Mouse (Mus musculus) MEL (cell line): ENCODE results near the gene Sipa1l3. TPM values are rescaled to one million over a fixed set of nuclear protein-coding genes. Genes with fewer than 3 reads are reported as not detected.

Experiments used
- DNase-seq: peaks from one replicate; pipeline ENCODE4 v3.0.0; 2011; ENCODE audit warnings: low read depth, low spot score
- H3K27ac ChIP-seq: 2 replicates; pipeline ENCODE4 v1.5.1; 2012; ENCODE audit warnings: low read depth, mild to moderate bottlenecking, control low read depth, low read length, moderate library complexity; ENCODE audit not compliant: control insufficient read depth
- H3K27me3 ChIP-seq, 2 experiments: fragments of 150-350 bp in 1 of 2; sonication (generic) in 1 of 2; 2 replicates each; pipeline ENCODE4 v1.6.1; 2012; ENCODE audit warnings: low read length in 2 of 2, mild to moderate bottlenecking in 2 of 2, improper control_type of control experiment in 1 of 2, moderate library complexity in 1 of 2; ENCODE audit not compliant: insufficient read depth in 2 of 2, control insufficient read depth in 1 of 2
- H3K36me3 ChIP-seq, 2 experiments: 2 replicates each; pipeline ENCODE4 v1.6.1; 2012 to 2014; ENCODE audit warnings: low read length in 2 of 2, improper control_type of control experiment in 1 of 2, inconsistent platforms in 1 of 2, mild to moderate bottlenecking in 1 of 2; ENCODE audit not compliant: insufficient read depth in 2 of 2, control insufficient read depth in 1 of 2
- H3K4me1 ChIP-seq, 2 experiments: fragments of 150-350 bp in 1 of 2; sonication (generic) in 1 of 2; 2 replicates each; pipeline ENCODE4 v1.6.1; 2012; ENCODE audit warnings: low read length in 2 of 2, improper control_type of control experiment in 1 of 2, mild to moderate bottlenecking in 1 of 2; ENCODE audit not compliant: insufficient read depth in 2 of 2, control insufficient read depth in 1 of 2
- H3K4me3 ChIP-seq, 2 experiments: fragments of 150-350 bp in 1 of 2; sonication (generic) in 1 of 2; 2 replicates each; pipeline ENCODE4 v1.5.1; 2012; ENCODE audit warnings: low read depth in 2 of 2, low read length in 2 of 2, mild to moderate bottlenecking in 2 of 2, moderate library complexity in 2 of 2, control low read depth in 1 of 2, improper control_type of control experiment in 1 of 2; ENCODE audit not compliant: control insufficient read depth in 1 of 2, insufficient read depth in 1 of 2
- H3K79me2 ChIP-seq: 2 replicates; pipeline ENCODE4 v1.6.1; 2012; ENCODE audit warnings: mild to moderate bottlenecking, low read length, moderate library complexity; ENCODE audit not compliant: control insufficient read depth, poor library complexity, insufficient read depth
- H3K9ac ChIP-seq: 2 replicates; pipeline ENCODE4 v1.6.1; 2012; ENCODE audit warnings: low read depth, mild to moderate bottlenecking, control low read depth, low read length, moderate library complexity; ENCODE audit not compliant: control insufficient read depth, poor library complexity, severe bottlenecking
- H3K9me3 ChIP-seq: fragments of 150-350 bp; sonication (generic); replicated peaks from 2 replicates; pipeline ENCODE4 v1.6.1; 2012; ENCODE audit warnings: mild to moderate bottlenecking, low read length, improper control_type of control experiment, moderate library complexity; ENCODE audit not compliant: insufficient read depth
- BHLHE40 ChIP-seq: IDR thresholded peaks from 2 replicates; pipeline ENCODE4 v1.6.1; 2012; ENCODE audit warnings: low read depth, mild to moderate bottlenecking, inconsistent platforms, low read length, improper control_type of control experiment, borderline replicate concordance
- CHD2 ChIP-seq: IDR thresholded peaks from 2 replicates; pipeline ENCODE4 v1.6.1; 2011; ENCODE audit warnings: low read length, improper control_type of control experiment
- CTCF ChIP-seq, 3 experiments: IDR thresholded peaks in 2 of 3; conservative IDR thresholded peaks in 1 of 3; 2 replicates each; pipeline ENCODE4 v1.5.1; 2011 to 2012; ENCODE audit warnings: low read length in 3 of 3, low read depth in 2 of 3, mild to moderate bottlenecking in 2 of 3, improper control_type of control experiment in 1 of 3, inconsistent platforms in 1 of 3, mixed read lengths in 1 of 3, moderate library complexity in 1 of 3; ENCODE audit not compliant: control insufficient read depth in 1 of 3, insufficient read depth in 1 of 3, poor library complexity in 1 of 3, severe bottlenecking in 1 of 3
- E2F4 ChIP-seq: IDR thresholded peaks from 2 replicates; pipeline ENCODE4 v1.6.1; 2011; ENCODE audit warnings: low read depth, low read length, improper control_type of control experiment, borderline replicate concordance
- EP300 ChIP-seq, 2 experiments: IDR thresholded peaks; 2 replicates each; pipeline ENCODE4 v1.6.1; 2011; ENCODE audit warnings: improper control_type of control experiment in 2 of 2, low read length in 2 of 2, low read depth in 1 of 2, mild to moderate bottlenecking in 1 of 2
- GABPA ChIP-seq: IDR thresholded peaks from 2 replicates; pipeline ENCODE4 v1.6.1; 2012; ENCODE audit warnings: low read depth, mild to moderate bottlenecking, inconsistent platforms, low read length, improper control_type of control experiment, moderate library complexity
- GATA1 ChIP-seq: IDR thresholded peaks from 2 replicates; pipeline ENCODE4 v1.6.1; 2011; ENCODE audit warnings: low read depth, low read length, improper control_type of control experiment
- JUND ChIP-seq: IDR thresholded peaks from 2 replicates; pipeline ENCODE4 v1.6.1; 2011; ENCODE audit warnings: low read depth, mild to moderate bottlenecking, improper control_type of control experiment, low read length
- KAT2A ChIP-seq: conservative IDR thresholded peaks from 2 replicates; pipeline ENCODE4 v1.6.1; 2012; ENCODE audit warnings: low read depth, low read length, improper control_type of control experiment, inconsistent platforms
- MAZ ChIP-seq: IDR thresholded peaks from 2 replicates; pipeline ENCODE4 v1.6.1; 2012; ENCODE audit warnings: low read depth, mild to moderate bottlenecking, inconsistent platforms, low read length, improper control_type of control experiment
- MEF2A ChIP-seq: IDR thresholded peaks from 2 replicates; pipeline ENCODE4 v1.6.1; 2014; ENCODE audit warnings: low read depth, mild to moderate bottlenecking, inconsistent platforms, low read length, improper control_type of control experiment; ENCODE audit not compliant: poor library complexity, insufficient replicate concordance, severe bottlenecking; ENCODE audit errors: extremely low read depth
- MYB ChIP-seq: IDR thresholded peaks from 2 replicates; pipeline ENCODE4 v1.6.1; 2011; ENCODE audit warnings: mild to moderate bottlenecking, low read depth, low read length, improper control_type of control experiment
- MYC ChIP-seq: IDR thresholded peaks from 2 replicates; pipeline ENCODE4 v1.6.1; 2011; ENCODE audit warnings: low read depth, mild to moderate bottlenecking, low read length, improper control_type of control experiment, moderate library complexity
- POLR2A ChIP-seq, 2 experiments: IDR thresholded peaks; 2 replicates each; pipeline ENCODE4 v1.6.1; 2011 to 2012; ENCODE audit warnings: low read length in 2 of 2, mild to moderate bottlenecking in 2 of 2, control low read depth in 1 of 2, improper control_type of control experiment in 1 of 2, low read depth in 1 of 2, moderate library complexity in 1 of 2; ENCODE audit not compliant: control insufficient read depth in 1 of 2, insufficient read depth in 1 of 2, poor library complexity in 1 of 2
- RCOR1 ChIP-seq: IDR thresholded peaks from 2 replicates; pipeline ENCODE4 v1.6.1; 2012; ENCODE audit warnings: low read depth, mild to moderate bottlenecking, inconsistent platforms, low read length, improper control_type of control experiment
- SIN3A ChIP-seq: IDR thresholded peaks from 2 replicates; pipeline ENCODE4 v1.6.1; 2012; ENCODE audit warnings: low read length, improper control_type of control experiment, inconsistent platforms
- SMC3 ChIP-seq: IDR thresholded peaks from 2 replicates; pipeline ENCODE4 v1.6.1; 2011; ENCODE audit warnings: low read depth, low read length, improper control_type of control experiment
- TAL1 ChIP-seq: IDR thresholded peaks from 2 replicates; pipeline ENCODE4 v1.6.1; 2012; ENCODE audit warnings: mild to moderate bottlenecking, inconsistent platforms, low read length, moderate library complexity, mixed read lengths
- TBP ChIP-seq: IDR thresholded peaks from 2 replicates; pipeline ENCODE4 v1.8.0; 2011; ENCODE audit warnings: low read depth, low read length, improper control_type of control experiment
- UBTF ChIP-seq: IDR thresholded peaks from 2 replicates; pipeline ENCODE4 v1.6.1; 2012; ENCODE audit warnings: low read depth, mild to moderate bottlenecking, inconsistent platforms, low read length, improper control_type of control experiment, moderate library complexity, borderline replicate concordance; ENCODE audit not compliant: insufficient read depth
- USF1 ChIP-seq: IDR thresholded peaks from 2 replicates; pipeline ENCODE4 v1.6.1; 2014; ENCODE audit warnings: low read depth, mild to moderate bottlenecking, inconsistent platforms, low read length, improper control_type of control experiment, moderate library complexity
- USF2 ChIP-seq, 2 experiments: IDR thresholded peaks; 2 replicates each; pipeline ENCODE4 v1.6.1; 2011 to 2012; ENCODE audit warnings: improper control_type of control experiment in 2 of 2, low read length in 2 of 2, borderline replicate concordance in 1 of 2, inconsistent platforms in 1 of 2, low read depth in 1 of 2, mild to moderate bottlenecking in 1 of 2; ENCODE audit not compliant: insufficient read depth in 1 of 2
- ZC3H11A ChIP-seq: IDR thresholded peaks from 2 replicates; pipeline ENCODE4 v1.6.1; 2012; ENCODE audit warnings: low read depth, mild to moderate bottlenecking, inconsistent platforms, low read length, improper control_type of control experiment
- ZKSCAN1 ChIP-seq: IDR thresholded peaks from 2 replicates; pipeline ENCODE4 v1.6.1; 2012; ENCODE audit warnings: low read depth, mild to moderate bottlenecking, inconsistent platforms, low read length, improper control_type of control experiment, moderate library complexity
- ZNF384 ChIP-seq: IDR thresholded peaks from 2 replicates; pipeline ENCODE4 v1.6.1; 2012; ENCODE audit warnings: low read depth, mild to moderate bottlenecking, inconsistent platforms, low read length, improper control_type of control experiment
- polyA plus RNA-seq, 2 experiments: library from polyadenylated mRNA; stranded (reverse) in 1 of 2; unstranded in 1 of 2; fragments of >175 nt in 1 of 2; fragments of >200 nt in 1 of 2; gene quantifications; 2 replicates each; pipeline versions ENCODE4 v1.2.1 to v1.2.4; 2012; ENCODE audit warnings: low replicate concordance in 2 of 2, low read depth in 1 of 2; ENCODE audit not compliant: insufficient read length in 2 of 2, insufficient read depth in 1 of 2, missing spikeins in 1 of 2
- total RNA-seq: library from RNA; depleted of rRNA; stranded (reverse); fragments of 300-350 nt; gene quantifications from 2 replicates; pipeline ENCODE4 v1.2.3, GENCODE M21; 2012

Gene Sipa1l3
- total and polyA plus RNA-seq, 3 experiments, result 14.9 to 49.4 TPM; not detected in 1

- Histone ChIP-seq H3K27ac (no peak overlapping the region), H3K36me3 (no peaks in the 10 kb centered on the region), H3K79me2 (no peaks in the 10 kb centered on the region), H3K27me3 (no peaks in the 10 kb centered on the region), H3K4me1 (no peaks in the 10 kb centered on the region), H3K9me3 (no peaks in the 10 kb centered on the region), H3K9ac (no peak overlapping the region), H3K4me3 (no peak overlapping the region)
- no peak for DNase-seq
- no peak for TF ChIP-seq GABPA
- TF ChIP-seq SMC3, result no peak
- no peak for TF ChIP-seq TBP
- TF ChIP-seq TAL1, result no peak
- no peak for TF ChIP-seq MAZ
- TF ChIP-seq RCOR1, result no peak
- no peak for TF ChIP-seq EP300 (IDR thresholded peaks at IDR 0.05; ENCODE audit: low read depth in 1 of 2, low read length in 2 of 2)
- TF ChIP-seq E2F4, result no peak
- no peak for TF ChIP-seq BHLHE40
- TF ChIP-seq SIN3A, result no peak
- TF ChIP-seq UBTF, result no peak
- TF ChIP-seq GATA1, result no peak
- no peak for TF ChIP-seq CHD2
- TF ChIP-seq CTCF (IDR thresholded peaks at IDR 0.05 in 2 of 3, conservative IDR thresholded peaks at IDR 0.05 in 1 of 3; ENCODE audit: control insufficient read depth in 1 of 3, insufficient read depth in 1 of 3, low read depth in 2 of 3, low read length in 3 of 3, poor library complexity in 1 of 3, severe bottlenecking in 1 of 3), result no peak
- TF ChIP-seq USF2 (IDR thresholded peaks at IDR 0.05; ENCODE audit: borderline replicate concordance in 1 of 2, insufficient read depth in 1 of 2, low read depth in 1 of 2, low read length in 2 of 2), result no peak
- TF ChIP-seq JUND, result no peak
- TF ChIP-seq MEF2A, result no peak
- TF ChIP-seq MYB, result no peak
- TF ChIP-seq MYC, result no peak
- no peak for TF ChIP-seq KAT2A
These were observed 72.3 kb downstream of the Sipa1l3 start for GRCm38 (mm10) chr7:29446156-29446555.

- TF ChIP-seq KAT2A (no peak), E2F4 (no peak), MYC (no peak), TAL1 (no peak), UBTF (no peak), TBP (no peak), USF1 (no peak), SIN3A (no peak), CHD2 (no peak), MAZ (no peak), BHLHE40 (no peak), ZKSCAN1 (no peak), EP300 (IDR thresholded peaks at IDR 0.05; ENCODE audit: low read depth in 1 of 2, low read length in 2 of 2) (no peak), ZNF384 (no peak), POLR2A (IDR thresholded peaks at IDR 0.05; ENCODE audit: control insufficient read depth in 1 of 2, insufficient read depth in 1 of 2, low read depth in 1 of 2, low read length in 2 of 2, poor library complexity in 1 of 2) (no peak), ZC3H11A (no peak)
- Histone ChIP-seq H3K27me3 (no peaks in the 10 kb centered on the region), H3K4me3 (no peak overlapping the region), H3K9ac (no peak overlapping the region), H3K36me3 (no peaks in the 10 kb centered on the region), H3K79me2 (no peaks in the 10 kb centered on the region), H3K27ac (no peak overlapping the region), H3K4me1 (no peaks in the 10 kb centered on the region), H3K9me3 (no peaks in the 10 kb centered on the region)
- no peak for DNase-seq
These were observed 73.9 kb downstream of the Sipa1l3 start for GRCm38 (mm10) chr7:29444527-29444926.
